Mouse (Mus musculus) adrenal gland, postnatal 25 days (tissue): ENCODE measurements around the gene Ttc7b. TPM values are rescaled to one million over a fixed set of nuclear protein-coding genes. Genes with fewer than 3 reads are reported as not detected.

ENCODE experiments used
- DNase-seq: peaks from one replicate; pipeline ENCODE4 v3.0.0; 2021; ENCODE audit warnings: mixed read lengths
- total RNA-seq: library from RNA; stranded (reverse); gene quantifications from 2 replicates; pipeline ENCODE4 v1.2.3, GENCODE M21; 2021

Gene Ttc7b
- total RNA-seq, 1 experiment from 2014 or later: 92.8 TPM

- peak; percentile 83 for DNase-seq
Measured at GRCm38 (mm10) chr12:100275850-100276249, 244.8 kb downstream of the Ttc7b start.

- DNase-seq: peak; percentile 55
Measured at GRCm38 (mm10) chr12:100273033-100273432, 247.6 kb downstream of the Ttc7b start.

GRCm38 (mm10) chr12:100269967-100270662, 250.5 kb downstream of the Ttc7b start:
- no peak for DNase-seq

- peak; percentile 69 for DNase-seq
Measured at GRCm38 (mm10) chr12:100268011-100268410, 252.6 kb downstream of the Ttc7b start.

- DNase-seq: peak; percentile 51
Measured at GRCm38 (mm10) chr12:100265546-100266309, 254.9 kb downstream of the Ttc7b start.

GRCm38 (mm10) chr12:100264941-100265340, 255.7 kb downstream of the Ttc7b start:
- DNase-seq: no peak

- DNase-seq: no peak
Measured at GRCm38 (mm10) chr12:100262846-100263245, 257.8 kb downstream of the Ttc7b start.

- no peak for DNase-seq
Measured at GRCm38 (mm10) chr12:100261761-100262160, 258.9 kb downstream of the Ttc7b start.

GRCm38 (mm10) chr12:100260151-100260550, 260.5 kb downstream of the Ttc7b start:
- DNase-seq: no peak

- DNase-seq: no peak
Measured at GRCm38 (mm10) chr12:100257779-100258178, 262.8 kb downstream of the Ttc7b start.

GRCm38 (mm10) chr12:100255441-100255949, 265.1 kb downstream of the Ttc7b start:
- no peak for DNase-seq

GRCm38 (mm10) chr12:100254471-100254870, 266.2 kb downstream of the Ttc7b start:
- DNase-seq: no peak

Other genes with a start within 250 kb of the Ttc7b start
- 7.8 and 11.5 TPM in 2 replicates for gene Rps6ka5, start 206.2 kb upstream of the Ttc7b start, total RNA-seq